Mouse (Mus musculus) midbrain, embryonic 14.5 days (tissue): ENCODE measurements around the gene Sgo2a. TPM values are rescaled to one million over a fixed set of nuclear protein-coding genes. Genes with fewer than 3 reads are reported as not detected.
"Not testable (repeated sequence)": the region's sequence is repeated elsewhere in the genome, so short reads cannot be mapped to it uniquely, and the experiment has no call there.

Source experiments
- ATAC-seq: fragments of 200-750 bp; cut with Nextera tagmentation; 2 replicates; pipeline ENCODE4 v1.8.0; 2017; ENCODE audit warnings: moderate number of reproducible peaks, moderate library complexity; ENCODE audit not compliant: low FRiP score, low TSS enrichment
- DNase-seq: peaks from one replicate; pipeline ENCODE4 v3.0.0-alpha.2; 2015
- H3K27ac ChIP-seq: fragments of 300-500 bp; sonication (generic); replicated peaks from 2 replicates; pipeline ENCODE4 v1.5.1; 2014; ENCODE audit warnings: mild to moderate bottlenecking, low read depth, low read length, moderate library complexity
- H3K27me3 ChIP-seq: fragments of 300-500 bp; sonication (generic); 2 replicates; pipeline ENCODE4 v1.6.1; 2014; ENCODE audit warnings: low read length, control low read depth, mixed read lengths; ENCODE audit not compliant: control insufficient read depth, insufficient read depth
- H3K36me3 ChIP-seq: fragments of 300-500 bp; sonication (generic); 2 replicates; pipeline ENCODE4 v1.6.1; 2014; ENCODE audit warnings: low read length, control low read depth; ENCODE audit not compliant: control insufficient read depth, insufficient read depth
- H3K4me1 ChIP-seq: fragments of 300-500 bp; sonication (generic); 2 replicates; pipeline ENCODE4 v1.6.1; 2014; ENCODE audit warnings: mild to moderate bottlenecking, antibody characterized with exemption, low read length, control low read depth; ENCODE audit not compliant: control insufficient read depth, insufficient read depth
- H3K4me2 ChIP-seq: fragments of 300-500 bp; sonication (generic); 2 replicates; pipeline ENCODE4 v1.6.1; 2014; ENCODE audit warnings: mild to moderate bottlenecking, low read length, moderate library complexity
- H3K4me3 ChIP-seq: fragments of 300-500 bp; sonication (generic); replicated peaks from 2 replicates; pipeline ENCODE4 v1.5.1; 2014; ENCODE audit warnings: low read depth, low read length
- H3K9ac ChIP-seq: fragments of 300-500 bp; sonication (generic); replicated peaks from 2 replicates; pipeline ENCODE4 v1.6.1; 2014; ENCODE audit warnings: mild to moderate bottlenecking, low read length, moderate library complexity
- H3K9me3 ChIP-seq: fragments of 300-500 bp; sonication (generic); 2 replicates; pipeline ENCODE4 v1.6.1; 2016; ENCODE audit warnings: low read length, control low read depth, mixed read lengths; ENCODE audit not compliant: control insufficient read depth
- WGBS: fragments of 180-500 bp; shearing (Covaris S2); extraction: QIAGEN DNeasy Blood & Tissue Kit; methylation state at CpG from one replicate; pipeline ENCODE4 v1.1.7; 2014; 5-methylcytosine and 5-hydroxymethylcytosine counted together
- polyA plus RNA-seq: library from polyadenylated mRNA; unstranded; fragments of >200 nt; fragmentation: Nextera tagmentation; extraction: Ambion mirVana; gene quantifications from 2 replicates; pipeline ENCODE4 v1.2.1, GENCODE M21; 2014

Sgo2a gene
- polyA plus RNA-seq, 1 experiment from 2014 or later = 5.2 TPM

- H3K9ac ChIP-seq = no peak within 1 kb of the TSS
- H3K4me2 ChIP-seq = no peak within 1 kb of the TSS
- 96% methylated on average over 7 of the region's 7 CpGs for WGBS
- H3K27ac ChIP-seq = no peak within 1 kb of the TSS
- peaks cover 12% of the 10 kb centered on the region for H3K36me3 ChIP-seq
- no peak for ATAC-seq
- DNase-seq = no peak
- no peaks in the 10 kb centered on the region for H3K9me3 ChIP-seq
- no peaks in the 10 kb centered on the region for H3K27me3 ChIP-seq
- H3K4me1 ChIP-seq = no peaks in the 10 kb centered on the region
- no peak within 1 kb of the TSS for H3K4me3 ChIP-seq
Observed at GRCm38 (mm10) chr1:58018856-58019255, 23.1 kb downstream of the Sgo2a start, which contains the start of gene Kctd18. Gene Kctd18 (minus strand): TSS chr1:58018956.

DNA sequence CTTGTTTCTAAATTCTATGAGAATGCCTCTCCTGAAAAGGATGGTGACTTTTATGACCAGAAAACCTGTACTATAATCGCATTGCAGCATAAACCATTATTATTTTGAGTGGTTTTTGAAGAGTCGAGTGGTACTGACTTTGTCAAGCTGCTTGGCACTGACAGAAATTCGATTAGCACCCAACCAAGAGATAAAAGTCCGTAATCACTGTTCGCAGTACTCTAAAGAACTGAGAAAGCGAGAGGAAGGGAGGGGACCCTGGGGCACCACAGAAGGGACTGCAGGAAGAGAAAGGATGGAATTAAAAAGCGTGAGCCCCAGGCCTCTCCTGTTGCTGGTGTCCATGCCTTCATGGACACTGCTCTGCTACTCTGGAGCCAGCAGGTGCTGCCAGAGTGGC, 31.9 kb downstream of the Sgo2a start:
- Histone ChIP-seq H3K4me2 (no peak overlapping the region), H3K27me3 (no peaks in the 10 kb centered on the region), H3K36me3 (no peaks in the 10 kb centered on the region), H3K9ac (no peak overlapping the region), H3K27ac (no peak overlapping the region), H3K4me3 (no peak overlapping the region), H3K9me3 (no peaks in the 10 kb centered on the region), H3K4me1 (no peaks in the 10 kb centered on the region)
- DNase-seq (no peak), ATAC-seq (no peak)
- WGBS = 84% methylated on average over 7 of the region's 7 CpGs

DNA sequence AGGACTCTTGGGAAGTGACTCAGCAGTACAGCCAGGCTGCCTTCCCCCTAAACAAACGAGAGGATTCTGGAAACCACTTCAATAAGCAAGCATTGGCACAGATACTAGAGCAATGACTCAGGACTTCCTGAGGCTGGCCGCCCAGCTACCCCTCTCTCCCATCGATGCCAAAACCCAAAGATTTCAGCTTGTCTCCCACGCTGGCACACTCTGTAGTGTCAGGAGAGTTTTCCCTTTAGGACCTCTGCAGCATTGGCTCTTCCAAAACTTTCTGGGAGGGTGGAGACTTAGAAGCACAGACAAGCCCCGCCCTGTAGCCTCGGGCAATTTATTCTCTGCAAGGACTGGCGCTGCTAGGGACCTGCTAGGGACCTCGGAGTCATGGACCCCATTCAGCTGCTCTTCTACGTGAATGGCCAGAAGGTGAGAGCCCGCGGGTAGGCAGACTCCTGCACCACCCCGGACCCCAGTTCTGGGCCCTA, 33.9 kb downstream of the Sgo2a start, which contains the start of gene Aox1:
TSS of gene Aox1 (plus strand) at position 296 of the 482 bp plus-strand sequence.
- no peak within 1 kb of the TSS for H3K9ac ChIP-seq
- no peaks in the 10 kb centered on the region for H3K4me1 ChIP-seq
- H3K36me3 ChIP-seq = no peaks in the 10 kb centered on the region
- no peaks in the 10 kb centered on the region for H3K9me3 ChIP-seq
- 22% methylated on average over 12 of the region's 12 CpGs for WGBS
- H3K27me3 ChIP-seq = no peaks in the 10 kb centered on the region
- peak; percentile 49; the same call in 1 of the 2 replicates for ATAC-seq
- no peak within 1 kb of the TSS for H3K4me3 ChIP-seq
- H3K4me2 ChIP-seq = peak within 1 kb of the TSS; percentile 22; the same call in 1 of the 2 replicates
- no peak within 1 kb of the TSS for H3K27ac ChIP-seq
- DNase-seq = peak; percentile 45

DNA sequence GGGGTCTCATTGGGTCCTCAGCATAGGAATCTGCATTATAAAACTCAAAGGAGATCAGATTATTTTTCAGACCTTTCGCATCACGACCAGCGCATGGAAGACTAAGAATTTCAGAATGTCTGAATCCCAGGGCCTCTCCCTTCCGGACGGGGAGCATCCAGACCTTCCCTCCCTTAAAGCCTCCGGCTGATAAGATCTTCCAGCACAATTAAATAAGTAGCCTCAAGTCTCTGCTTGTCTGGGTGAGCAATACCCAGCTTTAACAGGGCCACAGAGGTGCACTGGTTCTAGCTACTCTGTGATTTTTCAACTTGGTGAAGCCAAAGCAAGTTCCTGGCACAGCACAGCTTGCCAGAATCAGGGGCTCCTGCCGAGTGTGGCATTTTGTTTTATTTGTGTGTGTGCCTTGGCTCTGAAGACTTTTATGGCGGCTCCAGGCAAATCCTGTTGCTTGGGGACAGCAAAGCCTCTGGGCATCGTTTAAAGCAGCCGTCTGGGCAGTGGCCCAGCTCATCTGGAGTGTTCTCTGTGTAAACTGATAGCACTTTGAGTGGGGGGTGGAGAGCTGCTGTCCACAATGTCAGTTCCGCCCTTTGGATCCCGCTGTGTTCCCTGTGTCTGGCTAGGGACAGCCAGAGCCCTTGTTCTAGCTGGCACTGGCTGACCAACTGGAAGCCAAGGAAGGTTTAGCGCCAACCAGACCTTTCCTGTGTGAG, 34.5 kb downstream of the Sgo2a start:
- Histone ChIP-seq H3K27ac (no peak overlapping the region), H3K4me2 (peak overlapping the region; percentile 22; the same call in 1 of the 2 replicates), H3K36me3 (no peaks in the 10 kb centered on the region), H3K4me1 (no peaks in the 10 kb centered on the region), H3K9me3 (no peaks in the 10 kb centered on the region), H3K4me3 (no peak overlapping the region), H3K27me3 (no peaks in the 10 kb centered on the region), H3K9ac (no peak overlapping the region)
- 37% methylated on average over 13 of the region's 13 CpGs for WGBS
- ATAC-seq = peak; percentile 62
- DNase-seq = peak; percentile 65

DNA sequence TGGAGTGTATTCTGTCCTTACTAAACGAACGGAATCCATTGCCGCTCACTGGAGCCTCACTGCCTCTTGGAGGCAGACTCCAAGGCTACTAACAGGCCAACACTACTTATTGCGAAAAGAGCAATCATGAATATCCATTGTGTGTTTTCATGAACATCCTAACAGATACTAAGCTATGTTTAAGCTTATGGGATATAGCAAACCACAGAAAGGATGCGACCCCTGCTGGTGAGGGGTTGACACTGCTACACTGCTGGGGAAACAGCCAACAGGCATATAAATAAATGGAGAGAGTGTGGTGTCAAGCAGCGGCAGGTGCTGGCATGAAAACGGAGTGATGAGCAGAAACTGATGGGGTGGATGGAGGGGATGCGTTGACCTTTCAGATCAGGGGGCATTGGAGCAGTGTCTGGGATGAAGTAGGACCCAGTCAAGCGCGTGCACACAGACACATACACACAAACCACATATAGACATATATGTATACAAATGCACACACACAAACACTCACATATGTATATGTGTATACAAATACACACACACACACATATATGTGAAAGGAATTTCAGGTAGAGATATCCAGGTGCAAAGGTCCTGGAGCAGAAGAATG, 35.5 kb downstream of the Sgo2a start:
- no peak overlapping the region for H3K27ac ChIP-seq
- 63% methylated on average over 10 of the region's 10 CpGs for WGBS
- peak; percentile 74 for ATAC-seq

GRCm38 (mm10) chr1:58037306-58037705, 41.5 kb downstream of the Sgo2a start:
- H3K36me3 ChIP-seq, H3K4me1 ChIP-seq, H3K4me3 ChIP-seq, H3K4me2 ChIP-seq, H3K9ac ChIP-seq, H3K9me3 ChIP-seq, H3K27me3 ChIP-seq, DNase-seq, ATAC-seq, H3K27ac ChIP-seq: not testable (repeated sequence)
- 97% methylated on average over 9 of the region's 9 CpGs for WGBS

More for the DNA sequence above, 35.5 kb downstream of the Sgo2a start:
- Histone ChIP-seq H3K9ac (no peak overlapping the region), H3K4me3 (no peak overlapping the region), H3K4me2 (no peak overlapping the region), H3K27me3 (no peaks in the 10 kb centered on the region), H3K4me1 (no peaks in the 10 kb centered on the region), H3K36me3 (no peaks in the 10 kb centered on the region), H3K9me3 (no peaks in the 10 kb centered on the region)
- peak; percentile 87 for DNase-seq

GRCm38 (mm10) chr1:58045076-58045475, 49.3 kb downstream of the Sgo2a start:
- Histone ChIP-seq H3K36me3 (no peaks in the 10 kb centered on the region), H3K27ac (no peak overlapping the region), H3K9ac (no peak overlapping the region), H3K4me3 (no peak overlapping the region), H3K9me3 (no peaks in the 10 kb centered on the region), H3K27me3 (no peaks in the 10 kb centered on the region), H3K4me2 (no peak overlapping the region), H3K4me1 (no peaks in the 10 kb centered on the region)
- ATAC-seq (no peak), DNase-seq (no peak)
- WGBS = 78% methylated on average over 3 of the region's 3 CpGs

- no peak for ATAC-seq
Observed at GRCm38 (mm10) chr1:58045546-58045945, 49.8 kb downstream of the Sgo2a start.

More at GRCm38 (mm10) chr1:58045546-58045945, 49.8 kb downstream of the Sgo2a start:
- H3K27me3 ChIP-seq = no peaks in the 10 kb centered on the region
- H3K9me3 ChIP-seq = no peaks in the 10 kb centered on the region
- no peaks in the 10 kb centered on the region for H3K36me3 ChIP-seq
- H3K4me1 ChIP-seq = no peaks in the 10 kb centered on the region
- H3K4me2 ChIP-seq = no peak overlapping the region
- no peak overlapping the region for H3K27ac ChIP-seq
- no peak overlapping the region for H3K4me3 ChIP-seq
- WGBS = 69% methylated on average over 5 of the region's 5 CpGs
- no peak overlapping the region for H3K9ac ChIP-seq
- no peak for DNase-seq
